Mouse (Mus musculus): ENCODE measurements around the gene Rnf144a.

- no peak for TF ChIP-seq POLR2A (IDR thresholded peaks at IDR 0.05; ENCODE audit: insufficient read depth, low read length)
- TF ChIP-seq CTCF (IDR thresholded peaks at IDR 0.05; ENCODE audit: low read depth, low read length): no peak
- no peak for TF ChIP-seq EP300 (IDR thresholded peaks at IDR 0.05; ENCODE audit: insufficient read depth, low read depth, low read length)
Measured at GRCm38 (mm10) chr12:26299515-26300090, 115.5 kb downstream of the Rnf144a start.
